Mouse (Mus musculus) MEL (cell line): ENCODE data around the gene Cox7b2. TPM values are rescaled to one million over a fixed set of nuclear protein-coding genes. Genes with fewer than 3 reads are reported as not detected.
"Not testable (repeated sequence)": the region's sequence is repeated elsewhere in the genome, so short reads cannot be mapped to it uniquely, and the experiment has no call there.

Experiments used
- DNase-seq: peaks from one replicate; pipeline ENCODE4 v3.0.0; 2011; ENCODE audit warnings: low read depth, low spot score
- H3K27ac ChIP-seq: 2 replicates; pipeline ENCODE4 v1.5.1; 2012; ENCODE audit warnings: low read depth, mild to moderate bottlenecking, control low read depth, low read length, moderate library complexity; ENCODE audit not compliant: control insufficient read depth
- H3K27me3 ChIP-seq, 2 experiments: fragments of 150-350 bp in 1 of 2; sonication (generic) in 1 of 2; 2 replicates each; pipeline ENCODE4 v1.6.1; 2012; ENCODE audit warnings: low read length in 2 of 2, mild to moderate bottlenecking in 2 of 2, improper control_type of control experiment in 1 of 2, moderate library complexity in 1 of 2; ENCODE audit not compliant: insufficient read depth in 2 of 2, control insufficient read depth in 1 of 2
- H3K36me3 ChIP-seq, 2 experiments: 2 replicates each; pipeline ENCODE4 v1.6.1; 2012 to 2014; ENCODE audit warnings: low read length in 2 of 2, improper control_type of control experiment in 1 of 2, inconsistent platforms in 1 of 2, mild to moderate bottlenecking in 1 of 2; ENCODE audit not compliant: insufficient read depth in 2 of 2, control insufficient read depth in 1 of 2
- H3K4me1 ChIP-seq, 2 experiments: fragments of 150-350 bp in 1 of 2; sonication (generic) in 1 of 2; 2 replicates each; pipeline ENCODE4 v1.6.1; 2012; ENCODE audit warnings: low read length in 2 of 2, improper control_type of control experiment in 1 of 2, mild to moderate bottlenecking in 1 of 2; ENCODE audit not compliant: insufficient read depth in 2 of 2, control insufficient read depth in 1 of 2
- H3K4me3 ChIP-seq, 2 experiments: fragments of 150-350 bp in 1 of 2; sonication (generic) in 1 of 2; 2 replicates each; pipeline ENCODE4 v1.5.1; 2012; ENCODE audit warnings: low read depth in 2 of 2, low read length in 2 of 2, mild to moderate bottlenecking in 2 of 2, moderate library complexity in 2 of 2, control low read depth in 1 of 2, improper control_type of control experiment in 1 of 2; ENCODE audit not compliant: control insufficient read depth in 1 of 2, insufficient read depth in 1 of 2
- H3K79me2 ChIP-seq: 2 replicates; pipeline ENCODE4 v1.6.1; 2012; ENCODE audit warnings: mild to moderate bottlenecking, low read length, moderate library complexity; ENCODE audit not compliant: control insufficient read depth, poor library complexity, insufficient read depth
- H3K9ac ChIP-seq: 2 replicates; pipeline ENCODE4 v1.6.1; 2012; ENCODE audit warnings: low read depth, mild to moderate bottlenecking, control low read depth, low read length, moderate library complexity; ENCODE audit not compliant: control insufficient read depth, poor library complexity, severe bottlenecking
- H3K9me3 ChIP-seq: fragments of 150-350 bp; sonication (generic); replicated peaks from 2 replicates; pipeline ENCODE4 v1.6.1; 2012; ENCODE audit warnings: mild to moderate bottlenecking, low read length, improper control_type of control experiment, moderate library complexity; ENCODE audit not compliant: insufficient read depth
- BHLHE40 ChIP-seq: IDR thresholded peaks from 2 replicates; pipeline ENCODE4 v1.6.1; 2012; ENCODE audit warnings: low read depth, mild to moderate bottlenecking, inconsistent platforms, low read length, improper control_type of control experiment, borderline replicate concordance
- CHD1 ChIP-seq: IDR thresholded peaks from 2 replicates; pipeline ENCODE4 v1.6.1; 2012; ENCODE audit warnings: low read depth, mild to moderate bottlenecking, inconsistent platforms, low read length, improper control_type of control experiment
- CHD2 ChIP-seq: IDR thresholded peaks from 2 replicates; pipeline ENCODE4 v1.6.1; 2011; ENCODE audit warnings: low read length, improper control_type of control experiment
- CTCF ChIP-seq, 3 experiments: IDR thresholded peaks in 2 of 3; conservative IDR thresholded peaks in 1 of 3; 2 replicates each; pipeline ENCODE4 v1.5.1; 2011 to 2012; ENCODE audit warnings: low read length in 3 of 3, low read depth in 2 of 3, mild to moderate bottlenecking in 2 of 3, improper control_type of control experiment in 1 of 3, inconsistent platforms in 1 of 3, mixed read lengths in 1 of 3, moderate library complexity in 1 of 3; ENCODE audit not compliant: control insufficient read depth in 1 of 3, insufficient read depth in 1 of 3, poor library complexity in 1 of 3, severe bottlenecking in 1 of 3
- EP300 ChIP-seq, 2 experiments: IDR thresholded peaks; 2 replicates each; pipeline ENCODE4 v1.6.1; 2011; ENCODE audit warnings: improper control_type of control experiment in 2 of 2, low read length in 2 of 2, low read depth in 1 of 2, mild to moderate bottlenecking in 1 of 2
- HCFC1 ChIP-seq: IDR thresholded peaks from 2 replicates; pipeline ENCODE4 v1.6.1; 2012; ENCODE audit warnings: low read depth, mild to moderate bottlenecking, inconsistent platforms, low read length, improper control_type of control experiment, moderate library complexity
- JUND ChIP-seq: IDR thresholded peaks from 2 replicates; pipeline ENCODE4 v1.6.1; 2011; ENCODE audit warnings: low read depth, mild to moderate bottlenecking, improper control_type of control experiment, low read length
- KAT2A ChIP-seq: conservative IDR thresholded peaks from 2 replicates; pipeline ENCODE4 v1.6.1; 2012; ENCODE audit warnings: low read depth, low read length, improper control_type of control experiment, inconsistent platforms
- MAX ChIP-seq: IDR thresholded peaks from 2 replicates; pipeline ENCODE4 v1.6.1; 2011; ENCODE audit warnings: low read length, improper control_type of control experiment
- NELFE ChIP-seq: IDR thresholded peaks from 2 replicates; pipeline ENCODE4 v1.6.1; 2011; ENCODE audit warnings: low read depth, low read length, improper control_type of control experiment
- POLR2AphosphoS2 ChIP-seq: IDR thresholded peaks from 2 replicates; pipeline ENCODE4 v1.6.1; 2011; ENCODE audit warnings: low read length, improper control_type of control experiment
- RAD21 ChIP-seq: IDR thresholded peaks from 2 replicates; pipeline ENCODE4 v1.6.1; 2011; ENCODE audit warnings: mild to moderate bottlenecking, low read depth, low read length, improper control_type of control experiment
- RCOR1 ChIP-seq: IDR thresholded peaks from 2 replicates; pipeline ENCODE4 v1.6.1; 2012; ENCODE audit warnings: low read depth, mild to moderate bottlenecking, inconsistent platforms, low read length, improper control_type of control experiment
- SIN3A ChIP-seq: IDR thresholded peaks from 2 replicates; pipeline ENCODE4 v1.6.1; 2012; ENCODE audit warnings: low read length, improper control_type of control experiment, inconsistent platforms
- SMC3 ChIP-seq: IDR thresholded peaks from 2 replicates; pipeline ENCODE4 v1.6.1; 2011; ENCODE audit warnings: low read depth, low read length, improper control_type of control experiment
- USF1 ChIP-seq: IDR thresholded peaks from 2 replicates; pipeline ENCODE4 v1.6.1; 2014; ENCODE audit warnings: low read depth, mild to moderate bottlenecking, inconsistent platforms, low read length, improper control_type of control experiment, moderate library complexity
- ZC3H11A ChIP-seq: IDR thresholded peaks from 2 replicates; pipeline ENCODE4 v1.6.1; 2012; ENCODE audit warnings: low read depth, mild to moderate bottlenecking, inconsistent platforms, low read length, improper control_type of control experiment
- ZNF384 ChIP-seq: IDR thresholded peaks from 2 replicates; pipeline ENCODE4 v1.6.1; 2012; ENCODE audit warnings: low read depth, mild to moderate bottlenecking, inconsistent platforms, low read length, improper control_type of control experiment
- polyA plus RNA-seq, 2 experiments: library from polyadenylated mRNA; stranded (reverse) in 1 of 2; unstranded in 1 of 2; fragments of >175 nt in 1 of 2; fragments of >200 nt in 1 of 2; gene quantifications; 2 replicates each; pipeline versions ENCODE4 v1.2.1 to v1.2.4; 2012; ENCODE audit warnings: low replicate concordance in 2 of 2, low read depth in 1 of 2; ENCODE audit not compliant: insufficient read length in 2 of 2, insufficient read depth in 1 of 2, missing spikeins in 1 of 2
- total RNA-seq: library from RNA; depleted of rRNA; stranded (reverse); fragments of 300-350 nt; gene quantifications from 2 replicates; pipeline ENCODE4 v1.2.3, GENCODE M21; 2012

The Cox7b2 gene
- total and polyA plus RNA-seq, 3 experiments, result not detected

- peak; percentile 21 for DNase-seq
- Histone ChIP-seq H3K9me3 (no peaks in the 10 kb centered on the region), H3K9ac (no peak overlapping the region)
- TF ChIP-seq BHLHE40 (no peak), RCOR1 (no peak), JUND (no peak), CHD1 (no peak), MAX (no peak), CTCF (IDR thresholded peaks at IDR 0.05 in 2 of 3, conservative IDR thresholded peaks at IDR 0.05 in 1 of 3; ENCODE audit: control insufficient read depth in 1 of 3, insufficient read depth in 1 of 3, low read depth in 2 of 3, low read length in 3 of 3, poor library complexity in 1 of 3, severe bottlenecking in 1 of 3) (peak in 1 of 3 experiments; percentile 45; a peak in 2 of 6 replicates), HCFC1 (no peak), SIN3A (no peak), NELFE (no peak), POLR2AphosphoS2 (no peak), SMC3 (peak; percentile 44), KAT2A (no peak), USF1 (no peak), ZNF384 (no peak), RAD21 (peak; percentile 40)
- TF ChIP-seq, all 39 proteins: peak for 3
- Histone ChIP-seq H3K27me3 (no peaks in the 10 kb centered on the region), H3K27ac (no peak overlapping the region), H3K36me3 (no peaks in the 10 kb centered on the region), H3K79me2 (no peaks in the 10 kb centered on the region), H3K4me3 (no peak overlapping the region), H3K4me1 (no peaks in the 10 kb centered on the region)
These were observed 2.5 kb downstream of the Cox7b2 start for GRCm38 (mm10) chr5:71545554-71545953.

GRCm38 (mm10) chr5:71525486-71525885, 22.5 kb downstream of the Cox7b2 start:
- not testable (repeated sequence) for H3K79me2 ChIP-seq, H3K36me3 ChIP-seq, H3K4me1 ChIP-seq, H3K9ac ChIP-seq, H3K27ac ChIP-seq, H3K27me3 ChIP-seq, DNase-seq, H3K9me3 ChIP-seq, H3K4me3 ChIP-seq

- no peak for TF ChIP-seq POLR2AphosphoS2
- peak; percentile 42; the same call in 1 of the 2 replicates for TF ChIP-seq ZC3H11A
- TF ChIP-seq SMC3, result peak; percentile 76
- no peak for TF ChIP-seq USF1
- TF ChIP-seq EP300 (IDR thresholded peaks at IDR 0.05; ENCODE audit: low read depth in 1 of 2, low read length in 2 of 2), result no peak
- no peak for TF ChIP-seq CHD2
- peak; percentile 72 for TF ChIP-seq RAD21
- TF ChIP-seq KAT2A, result no peak
- peak; percentile 10 to 72 (median 50); a peak in 5 of 6 replicates for TF ChIP-seq CTCF (IDR thresholded peaks at IDR 0.05 in 2 of 3, conservative IDR thresholded peaks at IDR 0.05 in 1 of 3; ENCODE audit: control insufficient read depth in 1 of 3, insufficient read depth in 1 of 3, low read depth in 2 of 3, low read length in 3 of 3, poor library complexity in 1 of 3, severe bottlenecking in 1 of 3)
- H3K27ac ChIP-seq, result no peak overlapping the region
- no peak overlapping the region for H3K9ac ChIP-seq
- no peaks in the 10 kb centered on the region for H3K9me3 ChIP-seq
- no peaks in the 10 kb centered on the region for H3K4me1 ChIP-seq
- no peaks in the 10 kb centered on the region for H3K79me2 ChIP-seq
- no peaks in the 10 kb centered on the region for H3K36me3 ChIP-seq
- H3K27me3 ChIP-seq, result no peaks in the 10 kb centered on the region
- H3K4me3 ChIP-seq, result no peak overlapping the region
- DNase-seq, result peak; percentile 55
These were observed 45.8 kb downstream of the Cox7b2 start for GRCm38 (mm10) chr5:71502058-71502678.
